Mouse (Mus musculus) stomach, embryonic 15.5 days (tissue): ENCODE measurements at regions not wholly inside any gene's neighbourhood (a gene's known extent, or its start where the extent isn't known, plus 50 kb on each side); places are given as distances from the start of the nearest gene placed in this dataset.

ENCODE experiments used
- ATAC-seq: fragments of 200-750 bp; cut with Nextera tagmentation; 2 replicates; pipeline ENCODE4 v1.8.0; 2017; ENCODE audit warnings: low read depth, moderate number of reproducible peaks, moderate TSS enrichment; ENCODE audit not compliant: insufficient read depth, low FRiP score
- H3K27ac ChIP-seq: fragments of 300-500 bp; sonication (generic); 2 replicates; pipeline ENCODE4 v1.5.1; 2015; ENCODE audit warnings: mild to moderate bottlenecking, inconsistent platforms
- H3K27me3 ChIP-seq: fragments of 300-500 bp; sonication (generic); replicated peaks from 2 replicates; pipeline ENCODE4 v1.6.1; 2015; ENCODE audit warnings: inconsistent platforms
- H3K36me3 ChIP-seq: fragments of 300-500 bp; sonication (generic); 2 replicates; pipeline ENCODE4 v1.6.1; 2015; ENCODE audit warnings: inconsistent platforms
- H3K4me1 ChIP-seq: fragments of 300-500 bp; sonication (generic); 2 replicates; pipeline ENCODE4 v1.6.1; 2015; ENCODE audit warnings: inconsistent platforms
- H3K4me2 ChIP-seq: fragments of 300-500 bp; sonication (generic); 2 replicates; pipeline ENCODE4 v1.6.1; 2015; ENCODE audit warnings: mild to moderate bottlenecking, inconsistent platforms
- H3K4me3 ChIP-seq: fragments of 300-500 bp; sonication (generic); replicated peaks from 2 replicates; pipeline ENCODE4 v1.5.1; 2015; ENCODE audit warnings: inconsistent platforms
- H3K9ac ChIP-seq: fragments of 300-500 bp; sonication (generic); 2 replicates; pipeline ENCODE4 v1.6.1; 2015; ENCODE audit warnings: inconsistent platforms
- H3K9me3 ChIP-seq: fragments of 300-500 bp; sonication (generic); 2 replicates; pipeline ENCODE4 v1.6.1; 2016; ENCODE audit warnings: inconsistent platforms
- WGBS: fragments of 180-500 bp; shearing (Covaris S2); methylation state at CpG from one replicate; pipeline ENCODE4 v1.1.7; 2015; 5-methylcytosine and 5-hydroxymethylcytosine counted together

- 84% methylated on average over 15 of the region's 15 CpGs for WGBS
- no peak overlapping the region for H3K4me3 ChIP-seq
- H3K27me3 ChIP-seq, result no peaks in the 10 kb centered on the region
- no peaks in the 10 kb centered on the region for H3K9me3 ChIP-seq
- no peaks in the 10 kb centered on the region for H3K36me3 ChIP-seq
- H3K27ac ChIP-seq, result no peak overlapping the region
- no peak overlapping the region for H3K4me2 ChIP-seq
- H3K4me1 ChIP-seq, result no peaks in the 10 kb centered on the region
- ATAC-seq, result no peak
- no peak overlapping the region for H3K9ac ChIP-seq
Measured at GRCm38 (mm10) chr15:97125836-97126822, 70.4 kb upstream of the Slc38a4 start.

GRCm38 (mm10) chr15:97122263-97122662 lies 66.5 kb upstream of the Slc38a4 start:
- no peaks in the 10 kb centered on the region for H3K27me3 ChIP-seq
- H3K4me1 ChIP-seq, result no peaks in the 10 kb centered on the region
- H3K9ac ChIP-seq, result no peak overlapping the region
- H3K36me3 ChIP-seq, result no peaks in the 10 kb centered on the region
- no peak overlapping the region for H3K27ac ChIP-seq
- no peaks in the 10 kb centered on the region for H3K9me3 ChIP-seq
- ATAC-seq, result no peak
- no peak overlapping the region for H3K4me2 ChIP-seq
- no peak overlapping the region for H3K4me3 ChIP-seq
- WGBS, result 90% methylated on average over 6 of the region's 6 CpGs

GRCm38 (mm10) chr15:97112452-97113200 lies 56.9 kb upstream of the Slc38a4 start:
- H3K4me3 ChIP-seq, result no peak overlapping the region
- ATAC-seq, result no peak
- no peaks in the 10 kb centered on the region for H3K4me1 ChIP-seq
- no peaks in the 10 kb centered on the region for H3K9me3 ChIP-seq
- no peaks in the 10 kb centered on the region for H3K36me3 ChIP-seq
- 82% methylated on average over 19 of the region's 19 CpGs for WGBS
- no peak overlapping the region for H3K27ac ChIP-seq
- no peaks in the 10 kb centered on the region for H3K27me3 ChIP-seq
- no peak overlapping the region for H3K4me2 ChIP-seq
- no peak overlapping the region for H3K9ac ChIP-seq

GRCm38 (mm10) chr15:97111320-97112192 lies 55.8 kb upstream of the Slc38a4 start:
- no peaks in the 10 kb centered on the region for H3K4me1 ChIP-seq
- H3K4me3 ChIP-seq, result no peak overlapping the region
- H3K27ac ChIP-seq, result no peak overlapping the region
- H3K36me3 ChIP-seq, result no peaks in the 10 kb centered on the region
- ATAC-seq, result no peak
- no peak overlapping the region for H3K9ac ChIP-seq
- H3K27me3 ChIP-seq, result no peaks in the 10 kb centered on the region
- H3K9me3 ChIP-seq, result no peaks in the 10 kb centered on the region
- 48% methylated on average over 11 of the region's 11 CpGs for WGBS
- H3K4me2 ChIP-seq, result no peak overlapping the region

DNA sequence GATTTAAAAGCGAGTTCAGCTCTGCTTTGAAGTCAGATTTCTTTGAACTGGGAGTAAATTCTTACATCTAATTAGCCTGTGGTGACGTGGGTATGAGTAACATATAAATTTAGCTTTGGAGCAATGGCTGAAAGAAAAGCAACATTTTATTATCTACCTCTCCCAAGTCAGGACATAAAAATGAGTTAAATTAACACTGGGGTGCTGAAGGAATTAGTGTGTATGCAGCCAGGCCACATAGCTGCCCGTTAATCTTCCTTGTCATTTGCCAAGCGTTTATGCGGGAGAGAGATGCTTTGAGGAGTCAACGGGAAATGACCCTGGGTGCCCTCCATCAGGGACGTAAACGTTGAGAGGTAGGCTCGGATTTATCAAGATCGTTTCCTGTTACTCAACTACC lies 52.0 kb upstream of the Slc38a4 start:
- no peak overlapping the region for H3K27ac ChIP-seq
- peaks cover 2% of the 10 kb centered on the region; the same call in 1 of the 2 replicates for H3K4me1 ChIP-seq
- no peak for ATAC-seq
- H3K36me3 ChIP-seq, result no peaks in the 10 kb centered on the region
- no peak overlapping the region for H3K4me3 ChIP-seq
- no peak overlapping the region for H3K4me2 ChIP-seq
- WGBS, result 17% methylated on average over 10 of the region's 10 CpGs
- no peaks in the 10 kb centered on the region for H3K27me3 ChIP-seq
- no peaks in the 10 kb centered on the region for H3K9me3 ChIP-seq
- no peak overlapping the region for H3K9ac ChIP-seq

- Histone ChIP-seq H3K36me3 (no peaks in the 10 kb centered on the region), H3K27ac (no peak overlapping the region), H3K9me3 (no peaks in the 10 kb centered on the region), H3K4me3 (no peak overlapping the region), H3K4me2 (no peak overlapping the region), H3K9ac (no peak overlapping the region), H3K4me1 (peaks cover 4% of the 10 kb centered on the region; the same call in 1 of the 2 replicates), H3K27me3 (no peaks in the 10 kb centered on the region)
- 66% methylated on average over 6 of the region's 6 CpGs for WGBS
- ATAC-seq, result no peak
Measured at GRCm38 (mm10) chr15:97106556-97106955, 50.8 kb upstream of the Slc38a4 start.
